Mouse (Mus musculus) testis, adult 2 months (tissue): ENCODE measurements around the gene Prdx2.

Experiments used
- CTCF ChIP-seq: fragments of 200-500 bp; IDR thresholded peaks from 2 replicates; pipeline ENCODE4 v1.5.1; 2012; ENCODE audit warnings: low read depth, mild to moderate bottlenecking, inconsistent platforms, low read length, moderate library complexity; ENCODE audit not compliant: control insufficient read depth, insufficient read depth, insufficient replicate concordance
- POLR2A ChIP-seq: fragments of 200-500 bp; IDR thresholded peaks from 2 replicates; pipeline ENCODE4 v1.6.1; 2012; ENCODE audit warnings: low read depth, mild to moderate bottlenecking, inconsistent platforms, low read length, moderate library complexity; ENCODE audit not compliant: control insufficient read depth

DNA sequence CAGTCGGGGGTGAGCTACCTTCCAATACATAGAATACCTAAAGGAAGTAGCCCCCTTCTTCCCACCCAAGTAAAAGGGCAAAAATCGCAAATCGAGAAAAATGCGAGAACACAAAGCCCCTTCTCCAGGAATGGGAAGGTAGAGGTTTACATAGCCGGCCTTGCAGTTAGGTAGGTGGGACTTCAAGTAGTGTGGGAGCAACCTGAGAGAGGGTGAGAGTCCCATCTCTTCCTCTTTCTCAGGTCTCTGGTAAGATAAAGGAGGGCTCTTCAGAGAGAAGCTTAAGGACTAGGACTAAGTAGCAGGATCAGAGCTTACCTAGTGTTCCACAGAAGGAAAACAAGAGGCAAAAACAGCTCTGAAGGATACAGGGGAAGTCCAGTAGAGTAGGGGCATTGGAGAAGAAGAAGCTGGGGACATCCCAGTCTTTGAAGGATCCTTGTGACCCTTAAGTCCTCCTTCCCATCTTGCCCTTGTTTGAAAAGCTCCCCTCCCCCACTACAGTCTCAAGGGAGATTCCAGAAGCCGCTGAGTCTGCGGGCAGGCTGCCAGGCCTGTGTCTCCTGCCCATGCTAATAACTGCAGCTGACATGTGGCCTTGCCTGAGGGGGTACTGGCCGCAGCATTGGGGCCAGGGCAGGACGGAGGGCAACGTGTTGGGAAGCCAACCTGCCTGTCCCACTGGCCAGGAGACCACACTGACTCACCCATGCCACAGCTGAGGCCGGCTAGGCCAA lies 11.4 kb downstream of the Prdx2 start:
- TF ChIP-seq POLR2A (no peak), CTCF (no peak)
